Mouse (Mus musculus) heart, adult 18-20 months (tissue): ENCODE results near the gene Aifm2. TPM values are rescaled to one million over a fixed set of nuclear protein-coding genes. Genes with fewer than 3 reads are reported as not detected.
A peak's percentile ranks its signal among the peaks of the same experiment; 100 is the strongest.

Experiments
- DNase-seq, 2 experiments: peaks; one replicate each; pipeline ENCODE4 v3.0.0; 2021 to 2022; ENCODE audit warnings: mixed read lengths in 1 of 2
- long read RNA-seq, 2 experiments: library from polyadenylated mRNA; stranded (forward); transcript quantifications; one replicate each; pipeline ENCODE4 v2.0.0; 2021
- total RNA-seq, 2 experiments: library from RNA; stranded (reverse); gene quantifications; 2 replicates each; pipeline ENCODE4 v1.2.3; 2021

The Aifm2 gene
- 10 to 100 TPM; 25.6 to 32.3 TPM for total RNA-seq
- long read RNA-seq, experiment 1, transcript Aifm2-203 (9 exons, 3,086 nt), result major isoform, 28 of 44 reads
- long read RNA-seq, experiment 1, partial matches to known transcripts, result 3 of 44 reads
- long read RNA-seq, experiment 1, other reads (novel, unspliced or antisense), result 6 of 44 reads
- long read RNA-seq, experiment 2, transcript Aifm2-203 (9 exons, 3,086 nt), result major isoform, 7 of 18 reads
- long read RNA-seq, experiment 2, partial matches to known transcripts, result 2 of 18 reads
- long read RNA-seq, experiment 2, other reads (novel, unspliced or antisense), result 7 of 18 reads

GRCm38 (mm10) chr10:61714771-61715461, at the start of gene Aifm2:
TSS of gene Aifm2 (plus strand) at chr10:61715263.
- DNase-seq, result peak; percentile 73 to 88

DNA sequence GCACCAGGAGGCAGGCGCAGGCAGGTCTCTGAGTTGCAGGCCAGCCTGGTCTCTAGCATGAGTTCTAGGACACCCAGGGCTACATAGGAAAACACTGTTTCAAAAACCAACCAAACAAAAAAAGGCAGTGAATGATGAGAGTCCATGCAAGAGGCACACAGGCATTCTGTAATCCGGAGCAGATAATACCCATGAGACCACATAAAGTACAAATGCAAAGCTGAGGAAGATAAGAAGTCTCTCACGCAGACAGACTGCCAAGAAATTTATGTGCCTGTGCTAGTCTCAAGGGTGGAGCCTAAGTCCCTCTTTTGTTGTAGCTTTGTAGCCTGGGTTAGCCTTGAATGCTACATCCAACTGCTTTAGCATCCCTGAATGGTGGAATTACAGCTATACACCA, 49.4 kb upstream of the Aifm2 start:
- DNase-seq, result no peak

GRCm38 (mm10) chr10:61669289-61669688, 45.8 kb upstream of the Aifm2 start:
- DNase-seq, result no peak

GRCm38 (mm10) chr10:61669896-61670295, 45.2 kb upstream of the Aifm2 start:
- no peak for DNase-seq

DNA sequence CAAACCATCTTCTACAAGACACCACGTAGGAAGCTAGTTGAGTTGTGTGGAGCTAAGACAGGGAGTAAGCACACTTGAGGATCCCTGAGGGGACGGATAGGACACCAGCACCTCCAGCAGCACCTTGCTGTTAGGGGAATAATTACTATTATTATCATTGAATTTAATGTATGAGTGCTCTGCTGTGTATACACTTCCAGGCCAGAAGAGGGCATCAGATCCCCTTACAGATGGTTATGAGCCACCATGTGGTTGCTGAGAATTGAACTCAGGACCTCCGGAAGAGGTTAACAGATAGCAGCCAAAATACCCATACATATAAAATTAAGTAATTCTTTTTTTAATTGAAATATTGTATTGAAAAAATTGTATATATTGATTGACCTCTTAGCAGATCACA, 44.3 kb upstream of the Aifm2 start:
- no peak for DNase-seq

- no peak for DNase-seq
These were observed 39.1 kb upstream of the Aifm2 start for GRCm38 (mm10) chr10:61675935-61676334.

DNA sequence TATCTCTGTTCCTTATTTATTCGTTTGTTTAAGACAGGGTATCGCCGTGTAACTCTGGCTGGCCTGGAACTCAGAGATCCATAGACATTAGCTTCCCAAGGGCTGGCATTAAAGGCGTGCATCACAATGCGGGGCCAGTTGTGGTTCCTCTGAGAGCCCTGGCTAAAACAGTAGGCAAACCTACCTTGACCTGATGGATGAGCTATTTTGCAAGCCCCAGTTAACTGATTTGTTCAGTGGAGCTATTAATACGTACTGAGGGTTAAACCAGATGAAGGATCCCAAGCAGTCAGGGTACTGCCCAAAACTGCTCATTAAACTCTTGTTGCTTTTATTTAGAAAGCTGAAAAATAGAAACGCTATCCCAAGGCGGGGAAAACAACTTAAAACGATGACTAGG, 35.5 kb upstream of the Aifm2 start:
- DNase-seq, result peak in 1 of 2 experiments; percentile 36

DNA sequence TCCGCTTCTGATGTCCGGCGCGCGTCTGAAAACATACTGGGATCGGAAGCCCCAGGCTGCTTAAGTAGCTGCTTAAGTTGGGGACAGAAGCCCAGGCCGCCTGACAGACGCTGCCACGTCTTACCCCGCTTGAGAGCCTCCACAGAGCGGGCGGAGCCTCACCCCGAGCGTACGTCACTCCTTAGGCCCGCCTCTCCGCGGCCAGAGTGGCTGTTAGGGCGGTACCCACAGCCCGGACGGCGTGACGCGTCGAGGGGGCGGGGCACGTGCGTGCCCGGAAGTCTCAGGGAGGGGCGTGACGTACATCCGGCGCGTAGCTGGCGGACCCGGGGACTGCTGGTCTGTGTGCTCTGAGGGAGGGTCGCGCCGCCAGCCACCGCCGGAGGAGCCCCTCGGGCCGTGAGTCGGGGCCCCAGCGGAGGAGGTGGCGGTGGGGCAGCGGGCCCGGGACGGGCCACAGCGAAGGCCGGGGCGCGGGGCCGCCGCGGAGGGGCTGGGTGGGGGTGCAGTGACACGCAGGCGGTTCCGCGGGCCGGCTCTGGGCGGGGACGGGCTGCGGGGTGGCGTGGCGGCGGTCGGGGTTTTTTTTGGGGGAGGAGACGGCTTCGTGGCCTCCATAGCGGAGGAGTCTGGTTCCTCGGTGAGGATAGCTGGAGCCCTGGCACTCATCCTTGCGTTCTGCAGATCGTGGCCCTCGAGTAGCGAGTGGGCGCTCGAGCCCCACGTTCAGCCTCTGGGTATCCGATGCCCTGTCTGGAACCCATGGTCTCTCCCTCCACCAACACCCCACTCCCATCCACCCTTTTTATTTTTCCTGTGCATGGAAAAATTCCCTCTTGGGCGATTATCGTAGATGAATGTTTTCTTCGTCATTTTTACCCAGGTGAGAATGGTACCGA, 34.8 kb upstream of the Aifm2 start, which contains the start of gene Sar1a:
Gene Sar1a, plus strand, starts transcription at position 285 of the 899 bp plus-strand sequence.
- peak; percentile 98 to 99 for DNase-seq

DNA sequence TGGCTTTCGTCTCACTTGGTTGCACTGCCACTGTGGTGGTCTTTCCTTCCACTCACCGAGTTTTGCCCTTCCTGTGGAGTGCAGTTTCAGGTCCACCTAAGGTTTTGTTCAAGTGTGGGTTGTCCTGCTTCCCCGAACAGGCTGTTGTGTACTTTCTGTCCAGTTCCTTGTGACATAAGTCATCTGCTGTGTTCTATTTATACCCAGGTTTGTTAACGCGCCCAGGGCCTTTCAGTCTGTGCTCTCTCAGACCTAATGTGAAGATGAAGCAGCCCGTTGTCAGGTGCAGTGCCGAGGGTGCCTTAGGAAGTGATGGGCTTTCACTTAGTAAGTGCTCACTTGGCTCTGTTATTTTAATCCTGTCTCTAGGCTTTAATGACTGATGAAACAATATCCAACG, 25.7 kb upstream of the Aifm2 start:
- peak; percentile 61 to 62 for DNase-seq

DNA sequence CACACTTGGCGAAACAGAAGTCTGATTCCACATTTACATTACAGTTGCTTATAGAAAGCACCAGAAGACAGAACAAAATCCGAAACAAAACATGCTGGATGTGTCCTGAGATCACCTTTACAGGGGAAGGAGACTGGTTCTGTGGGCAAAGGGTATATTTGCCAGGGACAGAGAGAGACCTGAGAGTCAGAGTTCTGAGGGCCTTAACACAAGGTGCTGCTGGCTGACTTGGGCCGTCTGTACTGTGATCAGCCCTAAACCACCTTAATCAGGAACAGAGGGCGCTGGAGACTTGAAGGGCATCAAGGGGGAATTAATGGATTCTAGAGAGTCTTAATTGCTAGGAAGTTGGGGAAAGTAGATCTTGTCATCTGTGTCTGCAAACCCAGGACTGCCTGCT, 21.5 kb upstream of the Aifm2 start:
- no peak for DNase-seq

GRCm38 (mm10) chr10:61694870-61695670, 20.0 kb upstream of the Aifm2 start, which contains the start of gene Tysnd1:
TSS of gene Tysnd1 (plus strand) at chr10:61695514.
- DNase-seq, result peak; percentile 97 to 98

GRCm38 (mm10) chr10:61695703-61696559, 19.1 kb upstream of the Aifm2 start:
- DNase-seq, result no peak

DNA sequence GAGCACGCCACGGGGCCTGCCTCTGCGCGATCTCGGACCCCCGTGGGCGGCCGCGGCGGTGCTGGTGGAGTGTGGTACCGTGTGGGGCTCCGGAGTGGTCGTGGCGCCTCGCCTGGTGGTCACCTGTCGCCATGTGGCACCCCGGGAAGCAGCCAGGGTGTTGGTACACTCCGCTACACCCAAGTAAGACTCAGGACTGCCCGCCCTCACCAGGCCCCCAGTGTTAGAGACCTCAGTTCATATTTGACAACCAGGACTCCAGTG, 18.6 kb upstream of the Aifm2 start:
- no peak for DNase-seq

DNA sequence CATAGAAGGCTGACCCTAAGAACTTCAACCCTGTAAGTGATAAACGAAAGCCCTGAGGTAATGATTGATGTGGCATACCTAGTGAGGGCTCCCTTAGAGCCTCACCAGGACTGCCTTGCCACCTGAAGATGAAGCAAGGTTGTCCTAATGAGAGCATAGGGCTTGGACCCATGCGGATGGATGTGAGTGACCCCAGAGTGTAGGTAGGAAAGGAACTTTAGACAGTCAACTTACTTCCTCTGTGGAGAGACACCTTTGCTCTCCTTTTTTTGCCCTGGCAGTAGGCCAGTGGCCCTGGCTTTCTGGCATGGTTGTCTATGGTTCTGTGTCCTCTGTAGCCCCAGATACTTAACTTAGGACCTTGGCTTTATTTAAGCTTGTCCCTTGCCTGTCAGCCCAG, 18.0 kb upstream of the Aifm2 start:
- peak in 1 of 2 experiments; percentile 38 for DNase-seq

GRCm38 (mm10) chr10:61704663-61705062, 10.4 kb upstream of the Aifm2 start:
- DNase-seq, result no peak

- DNase-seq, result no peak
These were observed 8.4 kb upstream of the Aifm2 start for GRCm38 (mm10) chr10:61706412-61707375.

DNA sequence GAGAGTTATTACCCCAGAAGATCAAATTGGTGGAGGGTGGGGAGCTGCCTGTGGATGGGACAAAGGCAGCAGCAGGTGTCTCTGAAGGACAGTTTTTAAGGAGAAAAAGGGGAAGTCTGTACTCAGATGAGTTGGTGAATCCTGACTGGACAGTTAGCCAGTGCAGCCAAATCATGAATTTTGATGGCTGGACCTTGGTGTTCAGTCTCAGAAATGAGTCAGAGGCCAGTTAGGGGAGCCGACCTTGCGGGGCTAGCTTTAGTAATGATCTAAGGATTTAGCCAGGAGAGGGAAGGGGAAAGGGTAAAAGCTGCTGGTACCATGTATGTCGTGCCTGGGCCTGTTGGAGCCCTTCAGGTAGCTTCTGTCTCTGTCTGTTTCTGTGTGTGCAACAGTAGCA, 1.5 kb upstream of the Aifm2 start:
- no peak for DNase-seq

DNA sequence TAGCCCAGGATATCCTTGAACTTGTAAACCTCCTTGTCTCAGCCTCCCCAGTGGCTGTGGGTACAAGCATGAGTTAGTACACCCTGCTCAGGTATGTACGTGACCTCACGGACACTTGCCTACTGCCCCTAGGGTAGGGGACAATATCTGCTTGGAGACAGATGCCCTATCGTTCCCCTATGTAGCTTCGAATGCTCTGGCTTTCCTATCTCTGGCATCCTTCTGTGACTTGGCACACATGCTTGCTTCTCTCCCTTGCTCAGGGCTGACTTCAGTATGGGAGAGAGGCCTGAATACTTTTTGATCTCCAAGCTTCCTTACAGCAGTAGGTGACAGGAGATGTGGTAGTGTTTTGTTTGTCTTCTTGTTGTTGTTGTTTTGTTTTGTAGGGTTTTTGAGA, 917 bp upstream of the Aifm2 start:
- DNase-seq, result no peak

GRCm38 (mm10) chr10:61715462-61715837, 387 bp downstream of the Aifm2 start:
- no peak for DNase-seq
